Mouse (Mus musculus) adrenal gland, postnatal 10 days (tissue): ENCODE data around the gene Prr30. TPM values are rescaled to one million over a fixed set of nuclear protein-coding genes. Genes with fewer than 3 reads are reported as not detected.
"Not testable (repeated sequence)": the region's sequence is repeated elsewhere in the genome, so short reads cannot be mapped to it uniquely, and the experiment has no call there.

Source experiments
- DNase-seq: peaks from one replicate; pipeline ENCODE4 v3.0.0; 2021; ENCODE audit warnings: mixed read lengths
- long read RNA-seq, 2 experiments: library from polyadenylated mRNA; stranded (forward); transcript quantifications; one replicate each; pipeline ENCODE4 v2.0.0; 2021
- total RNA-seq, 2 experiments: library from RNA; stranded (reverse); gene quantifications; 2 replicates each; pipeline ENCODE4 v1.2.3; 2021

Gene Prr30
- not detected for total RNA-seq
- long read RNA-seq, experiment 1, result 0 reads
- long read RNA-seq, experiment 2, result 0 reads

DNA sequence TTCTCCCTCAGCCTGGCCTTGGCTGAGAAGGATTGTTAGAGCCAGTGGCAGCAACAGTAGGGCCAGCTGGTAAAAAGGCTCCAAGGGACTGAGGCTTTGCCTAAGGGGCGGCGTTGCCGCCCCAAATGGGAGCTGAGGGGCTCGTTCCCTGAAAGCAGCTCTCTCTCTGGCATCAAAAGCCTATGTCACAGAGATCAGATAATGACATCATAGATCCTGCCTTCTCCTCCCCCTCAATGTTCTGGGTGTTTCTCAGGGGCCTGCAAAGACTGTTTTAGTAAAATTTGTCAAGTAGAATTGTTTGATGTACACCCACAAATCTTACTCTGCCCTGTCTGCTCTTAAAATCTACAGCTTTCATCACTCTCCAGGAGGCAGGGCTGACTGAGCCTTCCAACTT lies at the start of gene Prr30:
Prr30 (minus strand) TSS at position 101 of the 400 bp plus-strand sequence.
- no peak for DNase-seq

DNA sequence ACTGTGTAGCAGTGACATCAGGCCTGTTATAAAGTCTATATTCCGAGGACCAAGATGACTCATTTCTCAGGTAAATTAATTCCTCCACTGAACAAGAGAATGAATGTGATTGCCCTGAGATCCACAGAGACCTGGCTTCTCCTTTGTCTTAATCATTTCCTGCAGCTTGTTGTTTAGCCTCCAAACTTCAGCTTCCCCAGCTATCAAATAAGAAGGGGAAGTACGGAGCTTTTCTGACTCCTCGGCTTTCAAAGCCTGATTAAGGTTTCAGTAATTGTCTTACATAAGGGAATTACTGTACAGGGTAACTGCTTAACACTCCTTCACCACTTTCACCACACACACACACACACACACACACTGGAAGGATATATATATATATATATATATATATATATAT lies 46.7 kb upstream of the Prr30 start:
- DNase-seq, result no peak

DNA sequence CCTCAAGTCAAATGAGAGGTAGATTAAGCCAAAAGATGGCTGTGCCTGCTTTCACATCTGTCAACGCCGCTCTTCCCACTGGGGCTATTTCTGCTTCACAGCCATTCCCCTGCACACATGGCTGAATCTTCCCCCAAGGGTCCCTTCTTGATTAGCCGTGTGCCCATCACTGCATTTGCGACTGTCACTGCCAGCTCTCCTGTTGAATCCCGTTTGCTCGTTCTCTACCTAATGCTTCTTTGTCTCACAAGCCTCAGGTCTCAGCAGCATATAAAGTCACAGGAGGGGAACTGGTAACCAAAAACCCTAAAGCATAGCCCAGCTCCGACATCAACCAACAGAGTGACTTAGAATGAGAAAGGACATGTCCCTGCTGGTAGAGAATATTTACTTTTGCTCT lies 45.6 kb upstream of the Prr30 start:
- no peak for DNase-seq

DNA sequence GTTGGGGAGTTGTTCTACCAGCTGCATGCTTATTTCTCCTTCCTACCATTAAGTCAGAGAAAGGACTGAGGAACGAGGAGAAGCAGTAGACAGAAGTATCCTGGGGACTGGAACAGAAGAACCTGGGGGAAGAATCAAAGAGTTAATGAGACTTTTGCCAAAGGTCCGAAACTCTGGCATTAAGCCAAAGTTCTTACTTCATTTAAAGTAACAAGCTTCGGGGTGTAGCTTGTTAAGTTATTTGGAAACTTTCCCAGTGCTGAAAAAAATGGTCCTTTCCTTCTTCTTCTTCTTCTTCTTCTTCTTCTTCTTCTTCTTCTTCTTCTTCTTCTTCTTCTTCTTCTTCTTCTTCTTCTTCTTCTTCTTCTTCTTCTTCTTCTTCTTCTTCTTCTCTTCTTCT lies 44.3 kb upstream of the Prr30 start:
- DNase-seq, result not testable (repeated sequence)

DNA sequence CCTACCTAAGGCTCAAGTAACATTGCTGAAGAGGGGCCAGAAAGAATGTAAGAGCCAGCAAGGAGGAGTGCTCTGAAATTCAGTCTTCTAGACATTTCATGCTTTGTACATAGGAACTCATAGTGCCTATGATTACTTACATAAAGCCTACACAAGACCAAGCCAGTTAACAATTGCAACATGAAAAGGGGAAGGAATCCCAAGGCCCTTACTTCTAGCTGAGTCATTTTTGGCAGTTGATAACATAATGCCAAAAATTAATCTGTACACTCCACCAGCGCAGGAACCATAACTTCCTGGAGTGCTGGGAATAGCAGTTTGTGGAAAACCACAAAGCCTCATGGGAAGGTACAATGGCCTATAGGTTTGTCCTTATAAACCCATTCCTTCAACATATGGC lies 37.8 kb upstream of the Prr30 start:
- no peak for DNase-seq

GRCm38 (mm10) chr14:101229068-101229467 lies 28.9 kb upstream of the Prr30 start:
- DNase-seq, result no peak

DNA sequence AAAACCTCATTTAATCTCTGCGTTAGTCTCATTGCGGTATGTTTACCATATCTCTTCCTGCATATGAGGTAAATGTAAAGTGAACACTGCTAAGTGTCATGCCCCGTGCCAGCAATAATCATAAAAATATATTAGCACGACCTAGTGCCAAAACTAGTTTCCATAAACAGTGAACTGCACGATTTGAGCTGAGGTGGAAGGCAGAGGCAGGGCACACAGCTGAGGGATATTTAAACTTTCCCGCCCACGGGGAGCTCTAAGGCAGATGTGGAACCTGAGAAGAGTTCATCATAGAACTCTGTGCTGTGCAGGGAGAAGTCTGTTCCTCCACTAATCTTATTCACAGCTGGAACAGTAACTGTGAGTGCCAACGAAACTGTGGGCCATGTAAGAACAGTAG lies 22.2 kb upstream of the Prr30 start:
- no peak for DNase-seq

GRCm38 (mm10) chr14:101172258-101172657 lies 27.9 kb downstream of the Prr30 start:
- DNase-seq, result no peak
